Mouse (Mus musculus) MEL (cell line): ENCODE results near the gene Prr12. TPM values are rescaled to one million over a fixed set of nuclear protein-coding genes. Genes with fewer than 3 reads are reported as not detected.
A peak's percentile ranks its signal among the peaks of the same experiment; 100 is the strongest.

Experiments used
- DNase-seq: peaks from one replicate; pipeline ENCODE4 v3.0.0; 2011; ENCODE audit warnings: low read depth, low spot score
- H3K27ac ChIP-seq: 2 replicates; pipeline ENCODE4 v1.5.1; 2012; ENCODE audit warnings: low read depth, mild to moderate bottlenecking, control low read depth, low read length, moderate library complexity; ENCODE audit not compliant: control insufficient read depth
- H3K27me3 ChIP-seq, 2 experiments: fragments of 150-350 bp in 1 of 2; sonication (generic) in 1 of 2; 2 replicates each; pipeline ENCODE4 v1.6.1; 2012; ENCODE audit warnings: low read length in 2 of 2, mild to moderate bottlenecking in 2 of 2, improper control_type of control experiment in 1 of 2, moderate library complexity in 1 of 2; ENCODE audit not compliant: insufficient read depth in 2 of 2, control insufficient read depth in 1 of 2
- H3K36me3 ChIP-seq, 2 experiments: 2 replicates each; pipeline ENCODE4 v1.6.1; 2012 to 2014; ENCODE audit warnings: low read length in 2 of 2, improper control_type of control experiment in 1 of 2, inconsistent platforms in 1 of 2, mild to moderate bottlenecking in 1 of 2; ENCODE audit not compliant: insufficient read depth in 2 of 2, control insufficient read depth in 1 of 2
- H3K4me1 ChIP-seq, 2 experiments: fragments of 150-350 bp in 1 of 2; sonication (generic) in 1 of 2; 2 replicates each; pipeline ENCODE4 v1.6.1; 2012; ENCODE audit warnings: low read length in 2 of 2, improper control_type of control experiment in 1 of 2, mild to moderate bottlenecking in 1 of 2; ENCODE audit not compliant: insufficient read depth in 2 of 2, control insufficient read depth in 1 of 2
- H3K4me3 ChIP-seq, 2 experiments: fragments of 150-350 bp in 1 of 2; sonication (generic) in 1 of 2; 2 replicates each; pipeline ENCODE4 v1.5.1; 2012; ENCODE audit warnings: low read depth in 2 of 2, low read length in 2 of 2, mild to moderate bottlenecking in 2 of 2, moderate library complexity in 2 of 2, control low read depth in 1 of 2, improper control_type of control experiment in 1 of 2; ENCODE audit not compliant: control insufficient read depth in 1 of 2, insufficient read depth in 1 of 2
- H3K79me2 ChIP-seq: 2 replicates; pipeline ENCODE4 v1.6.1; 2012; ENCODE audit warnings: mild to moderate bottlenecking, low read length, moderate library complexity; ENCODE audit not compliant: control insufficient read depth, poor library complexity, insufficient read depth
- H3K9ac ChIP-seq: 2 replicates; pipeline ENCODE4 v1.6.1; 2012; ENCODE audit warnings: low read depth, mild to moderate bottlenecking, control low read depth, low read length, moderate library complexity; ENCODE audit not compliant: control insufficient read depth, poor library complexity, severe bottlenecking
- H3K9me3 ChIP-seq: fragments of 150-350 bp; sonication (generic); replicated peaks from 2 replicates; pipeline ENCODE4 v1.6.1; 2012; ENCODE audit warnings: mild to moderate bottlenecking, low read length, improper control_type of control experiment, moderate library complexity; ENCODE audit not compliant: insufficient read depth
- BHLHE40 ChIP-seq: IDR thresholded peaks from 2 replicates; pipeline ENCODE4 v1.6.1; 2012; ENCODE audit warnings: low read depth, mild to moderate bottlenecking, inconsistent platforms, low read length, improper control_type of control experiment, borderline replicate concordance
- CHD1 ChIP-seq: IDR thresholded peaks from 2 replicates; pipeline ENCODE4 v1.6.1; 2012; ENCODE audit warnings: low read depth, mild to moderate bottlenecking, inconsistent platforms, low read length, improper control_type of control experiment
- CHD2 ChIP-seq: IDR thresholded peaks from 2 replicates; pipeline ENCODE4 v1.6.1; 2011; ENCODE audit warnings: low read length, improper control_type of control experiment
- CTCF ChIP-seq, 3 experiments: IDR thresholded peaks in 2 of 3; conservative IDR thresholded peaks in 1 of 3; 2 replicates each; pipeline ENCODE4 v1.5.1; 2011 to 2012; ENCODE audit warnings: low read length in 3 of 3, low read depth in 2 of 3, mild to moderate bottlenecking in 2 of 3, improper control_type of control experiment in 1 of 3, inconsistent platforms in 1 of 3, mixed read lengths in 1 of 3, moderate library complexity in 1 of 3; ENCODE audit not compliant: control insufficient read depth in 1 of 3, insufficient read depth in 1 of 3, poor library complexity in 1 of 3, severe bottlenecking in 1 of 3
- E2F4 ChIP-seq: IDR thresholded peaks from 2 replicates; pipeline ENCODE4 v1.6.1; 2011; ENCODE audit warnings: low read depth, low read length, improper control_type of control experiment, borderline replicate concordance
- ELF1 ChIP-seq: IDR thresholded peaks from 2 replicates; pipeline ENCODE4 v1.6.1; 2014; ENCODE audit warnings: low read depth, mild to moderate bottlenecking, inconsistent platforms, low read length, improper control_type of control experiment, moderate library complexity
- EP300 ChIP-seq, 2 experiments: IDR thresholded peaks; 2 replicates each; pipeline ENCODE4 v1.6.1; 2011; ENCODE audit warnings: improper control_type of control experiment in 2 of 2, low read length in 2 of 2, low read depth in 1 of 2, mild to moderate bottlenecking in 1 of 2
- ETS1 ChIP-seq: IDR thresholded peaks from 2 replicates; pipeline ENCODE4 v1.6.1; 2012; ENCODE audit warnings: low read depth, mild to moderate bottlenecking, inconsistent platforms, low read length, improper control_type of control experiment, moderate library complexity
- GABPA ChIP-seq: IDR thresholded peaks from 2 replicates; pipeline ENCODE4 v1.6.1; 2012; ENCODE audit warnings: low read depth, mild to moderate bottlenecking, inconsistent platforms, low read length, improper control_type of control experiment, moderate library complexity
- GATA1 ChIP-seq: IDR thresholded peaks from 2 replicates; pipeline ENCODE4 v1.6.1; 2011; ENCODE audit warnings: low read depth, low read length, improper control_type of control experiment
- HCFC1 ChIP-seq: IDR thresholded peaks from 2 replicates; pipeline ENCODE4 v1.6.1; 2012; ENCODE audit warnings: low read depth, mild to moderate bottlenecking, inconsistent platforms, low read length, improper control_type of control experiment, moderate library complexity
- JUND ChIP-seq: IDR thresholded peaks from 2 replicates; pipeline ENCODE4 v1.6.1; 2011; ENCODE audit warnings: low read depth, mild to moderate bottlenecking, improper control_type of control experiment, low read length
- KAT2A ChIP-seq: conservative IDR thresholded peaks from 2 replicates; pipeline ENCODE4 v1.6.1; 2012; ENCODE audit warnings: low read depth, low read length, improper control_type of control experiment, inconsistent platforms
- MAFK ChIP-seq: IDR thresholded peaks from 2 replicates; pipeline ENCODE4 v1.6.1; 2011; ENCODE audit warnings: low read depth, mild to moderate bottlenecking, low read length, improper control_type of control experiment, borderline replicate concordance
- MAX ChIP-seq: IDR thresholded peaks from 2 replicates; pipeline ENCODE4 v1.6.1; 2011; ENCODE audit warnings: low read length, improper control_type of control experiment
- MAZ ChIP-seq: IDR thresholded peaks from 2 replicates; pipeline ENCODE4 v1.6.1; 2012; ENCODE audit warnings: low read depth, mild to moderate bottlenecking, inconsistent platforms, low read length, improper control_type of control experiment
- MYB ChIP-seq: IDR thresholded peaks from 2 replicates; pipeline ENCODE4 v1.6.1; 2011; ENCODE audit warnings: mild to moderate bottlenecking, low read depth, low read length, improper control_type of control experiment
- MYC ChIP-seq: IDR thresholded peaks from 2 replicates; pipeline ENCODE4 v1.6.1; 2011; ENCODE audit warnings: low read depth, mild to moderate bottlenecking, low read length, improper control_type of control experiment, moderate library complexity
- NELFE ChIP-seq: IDR thresholded peaks from 2 replicates; pipeline ENCODE4 v1.6.1; 2011; ENCODE audit warnings: low read depth, low read length, improper control_type of control experiment
- NRF1 ChIP-seq: IDR thresholded peaks from 2 replicates; pipeline ENCODE4 v1.6.1; 2014; ENCODE audit warnings: low read depth, mild to moderate bottlenecking, inconsistent platforms, low read length, improper control_type of control experiment, moderate library complexity; ENCODE audit not compliant: poor library complexity, insufficient read depth, severe bottlenecking
- POLR2A ChIP-seq, 2 experiments: IDR thresholded peaks; 2 replicates each; pipeline ENCODE4 v1.6.1; 2011 to 2012; ENCODE audit warnings: low read length in 2 of 2, mild to moderate bottlenecking in 2 of 2, control low read depth in 1 of 2, improper control_type of control experiment in 1 of 2, low read depth in 1 of 2, moderate library complexity in 1 of 2; ENCODE audit not compliant: control insufficient read depth in 1 of 2, insufficient read depth in 1 of 2, poor library complexity in 1 of 2
- POLR2AphosphoS2 ChIP-seq: IDR thresholded peaks from 2 replicates; pipeline ENCODE4 v1.6.1; 2011; ENCODE audit warnings: low read length, improper control_type of control experiment
- POLR2AphosphoS5 ChIP-seq: IDR thresholded peaks from 2 replicates; pipeline ENCODE4 v1.6.1; 2012; ENCODE audit warnings: low read depth, borderline replicate concordance, mild to moderate bottlenecking, inconsistent platforms, low read length, moderate library complexity, mixed read lengths
- RAD21 ChIP-seq: IDR thresholded peaks from 2 replicates; pipeline ENCODE4 v1.6.1; 2011; ENCODE audit warnings: mild to moderate bottlenecking, low read depth, low read length, improper control_type of control experiment
- RCOR1 ChIP-seq: IDR thresholded peaks from 2 replicates; pipeline ENCODE4 v1.6.1; 2012; ENCODE audit warnings: low read depth, mild to moderate bottlenecking, inconsistent platforms, low read length, improper control_type of control experiment
- SIN3A ChIP-seq: IDR thresholded peaks from 2 replicates; pipeline ENCODE4 v1.6.1; 2012; ENCODE audit warnings: low read length, improper control_type of control experiment, inconsistent platforms
- SMC3 ChIP-seq: IDR thresholded peaks from 2 replicates; pipeline ENCODE4 v1.6.1; 2011; ENCODE audit warnings: low read depth, low read length, improper control_type of control experiment
- TAL1 ChIP-seq: IDR thresholded peaks from 2 replicates; pipeline ENCODE4 v1.6.1; 2012; ENCODE audit warnings: mild to moderate bottlenecking, inconsistent platforms, low read length, moderate library complexity, mixed read lengths
- TBP ChIP-seq: IDR thresholded peaks from 2 replicates; pipeline ENCODE4 v1.8.0; 2011; ENCODE audit warnings: low read depth, low read length, improper control_type of control experiment
- TCF12 ChIP-seq: IDR thresholded peaks from 2 replicates; pipeline ENCODE4 v1.6.1; 2014; ENCODE audit warnings: low read depth, mild to moderate bottlenecking, inconsistent platforms, low read length, improper control_type of control experiment, moderate library complexity
- UBTF ChIP-seq: IDR thresholded peaks from 2 replicates; pipeline ENCODE4 v1.6.1; 2012; ENCODE audit warnings: low read depth, mild to moderate bottlenecking, inconsistent platforms, low read length, improper control_type of control experiment, moderate library complexity, borderline replicate concordance; ENCODE audit not compliant: insufficient read depth
- USF1 ChIP-seq: IDR thresholded peaks from 2 replicates; pipeline ENCODE4 v1.6.1; 2014; ENCODE audit warnings: low read depth, mild to moderate bottlenecking, inconsistent platforms, low read length, improper control_type of control experiment, moderate library complexity
- USF2 ChIP-seq, 2 experiments: IDR thresholded peaks; 2 replicates each; pipeline ENCODE4 v1.6.1; 2011 to 2012; ENCODE audit warnings: improper control_type of control experiment in 2 of 2, low read length in 2 of 2, borderline replicate concordance in 1 of 2, inconsistent platforms in 1 of 2, low read depth in 1 of 2, mild to moderate bottlenecking in 1 of 2; ENCODE audit not compliant: insufficient read depth in 1 of 2
- ZC3H11A ChIP-seq: IDR thresholded peaks from 2 replicates; pipeline ENCODE4 v1.6.1; 2012; ENCODE audit warnings: low read depth, mild to moderate bottlenecking, inconsistent platforms, low read length, improper control_type of control experiment
- ZKSCAN1 ChIP-seq: IDR thresholded peaks from 2 replicates; pipeline ENCODE4 v1.6.1; 2012; ENCODE audit warnings: low read depth, mild to moderate bottlenecking, inconsistent platforms, low read length, improper control_type of control experiment, moderate library complexity
- ZMIZ1 ChIP-seq: IDR thresholded peaks from 2 replicates; pipeline ENCODE4 v1.6.1; 2012; ENCODE audit warnings: low read depth, mild to moderate bottlenecking, inconsistent platforms, low read length, improper control_type of control experiment, moderate library complexity
- ZNF384 ChIP-seq: IDR thresholded peaks from 2 replicates; pipeline ENCODE4 v1.6.1; 2012; ENCODE audit warnings: low read depth, mild to moderate bottlenecking, inconsistent platforms, low read length, improper control_type of control experiment
- polyA plus RNA-seq, 2 experiments: library from polyadenylated mRNA; stranded (reverse) in 1 of 2; unstranded in 1 of 2; fragments of >175 nt in 1 of 2; fragments of >200 nt in 1 of 2; gene quantifications; 2 replicates each; pipeline versions ENCODE4 v1.2.1 to v1.2.4; 2012; ENCODE audit warnings: low replicate concordance in 2 of 2, low read depth in 1 of 2; ENCODE audit not compliant: insufficient read length in 2 of 2, insufficient read depth in 1 of 2, missing spikeins in 1 of 2
- total RNA-seq: library from RNA; depleted of rRNA; stranded (reverse); fragments of 300-350 nt; gene quantifications from 2 replicates; pipeline ENCODE4 v1.2.3, GENCODE M21; 2012

The Prr12 gene
- total and polyA plus RNA-seq, 3 experiments, result 3.5 to 32.1 TPM; not detected in 1

- peak within 1 kb of the TSS; percentile 97 for H3K9ac ChIP-seq
- peak; percentile 99 for DNase-seq
- peaks cover 4 to 25% of the 10 kb centered on the region in 2 experiments for H3K4me1 ChIP-seq
- peak within 1 kb of the TSS; percentile 85 to 93 for H3K4me3 ChIP-seq
- H3K27me3 ChIP-seq, result no peaks in the 10 kb centered on the region
- no peaks in the 10 kb centered on the region for H3K9me3 ChIP-seq
- H3K79me2 ChIP-seq, result peaks cover 16% of the 10 kb centered on the region
- peaks cover 1 to 17% of the 10 kb centered on the region in 2 experiments; a peak in 3 of 4 replicates for H3K36me3 ChIP-seq
- H3K27ac ChIP-seq, result peak within 1 kb of the TSS; percentile 96
- no peak for TF ChIP-seq JUND
- TF ChIP-seq UBTF, result 0 out of 2 replicates have a peak, but pooled peaks have one; percentile 69
- TF ChIP-seq RAD21, result no peak
- TF ChIP-seq POLR2AphosphoS2, result no peak
- no peak for TF ChIP-seq TAL1
- no peak for TF ChIP-seq MYB
- no peak for TF ChIP-seq ZMIZ1
- peak; percentile 84 for TF ChIP-seq E2F4
- peak; percentile 63 for TF ChIP-seq SIN3A
- TF ChIP-seq HCFC1, result peak; percentile 98
- no peak for TF ChIP-seq CTCF (IDR thresholded peaks at IDR 0.05 in 2 of 3, conservative IDR thresholded peaks at IDR 0.05 in 1 of 3; ENCODE audit: control insufficient read depth in 1 of 3, insufficient read depth in 1 of 3, low read depth in 2 of 3, low read length in 3 of 3, poor library complexity in 1 of 3, severe bottlenecking in 1 of 3)
- peak; percentile 60; the same call in 1 of the 2 replicates for TF ChIP-seq ZNF384
- peak; percentile 71 for TF ChIP-seq MAX
- TF ChIP-seq NELFE, result no peak; the same call in 1 of the 2 replicates
- TF ChIP-seq GABPA, result no peak
- TF ChIP-seq BHLHE40, result no peak
- no peak for TF ChIP-seq EP300 (IDR thresholded peaks at IDR 0.05; ENCODE audit: low read depth in 1 of 2, low read length in 2 of 2)
- TF ChIP-seq POLR2A (IDR thresholded peaks at IDR 0.05; ENCODE audit: control insufficient read depth in 1 of 2, insufficient read depth in 1 of 2, low read depth in 1 of 2, low read length in 2 of 2, poor library complexity in 1 of 2), result no peak
- TF ChIP-seq CHD1, result no peak
- TF ChIP-seq GATA1, result no peak
- peak; percentile 58; the same call in 1 of the 2 replicates for TF ChIP-seq TBP
- TF ChIP-seq MAFK, result no peak
- no peak for TF ChIP-seq ZC3H11A
- TF ChIP-seq ZKSCAN1, result no peak
- peak; percentile 64 for TF ChIP-seq NRF1
- peak; percentile 22; the same call in 1 of the 2 replicates for TF ChIP-seq TCF12
- no peak; the same call in 1 of the 2 replicates for TF ChIP-seq ETS1
- no peak for TF ChIP-seq USF2 (IDR thresholded peaks at IDR 0.05; ENCODE audit: borderline replicate concordance in 1 of 2, insufficient read depth in 1 of 2, low read depth in 1 of 2, low read length in 2 of 2)
- no peak for TF ChIP-seq SMC3
- no peak for TF ChIP-seq RCOR1
- no peak for TF ChIP-seq POLR2AphosphoS5
- peak; percentile 90 for TF ChIP-seq MYC
- TF ChIP-seq ELF1, result peak; percentile 79
- TF ChIP-seq KAT2A, result peak; percentile 97
- TF ChIP-seq USF1, result peak; percentile 94
- peak; percentile 52; the same call in 1 of the 2 replicates for TF ChIP-seq CHD2
- TF ChIP-seq MAZ, result peak; percentile 87; the same call in 1 of the 2 replicates
Measured at GRCm38 (mm10) chr7:45015957-45016612, 36.6 kb downstream of the Prr12 start, which contains the start of gene Scaf1. Gene Scaf1, minus strand, starts transcription at chr7:45016363.
